Mouse (Mus musculus): ENCODE results near the gene Cd248.

The Cd248 gene

DNA sequence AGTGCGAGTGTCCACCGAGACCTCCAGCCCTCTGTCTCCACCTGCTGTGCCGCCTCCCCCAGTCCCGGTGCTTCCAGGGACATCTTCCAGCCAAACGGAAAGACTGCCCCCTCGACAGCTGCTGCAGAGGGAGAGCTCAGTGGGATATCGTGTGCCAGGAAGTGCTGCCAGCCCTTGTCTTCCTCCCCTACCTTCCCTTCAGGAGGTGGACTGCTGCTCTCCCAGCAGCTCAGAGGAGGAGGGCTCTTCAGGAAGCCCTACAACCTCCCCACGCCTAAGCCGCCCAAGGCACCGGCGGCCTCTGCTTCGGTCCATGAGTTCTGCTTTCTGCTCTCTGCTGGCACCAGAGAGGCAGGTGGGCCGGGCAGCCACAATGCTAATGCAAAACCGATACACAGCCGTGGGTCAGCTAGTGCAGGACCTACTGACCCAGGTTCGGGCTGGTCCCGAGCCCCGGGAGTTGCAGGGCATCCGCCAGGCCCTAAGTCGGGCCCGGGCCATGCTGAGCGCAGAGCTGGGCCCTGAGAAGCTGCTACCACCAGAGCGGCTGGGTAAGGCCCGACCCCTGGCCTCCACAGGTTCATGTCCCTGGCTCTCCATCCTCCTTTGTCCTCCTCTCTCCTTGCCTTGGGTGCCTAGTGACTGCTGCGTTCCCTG is 15.6 kb upstream of the Cd248 start:
- no peak for DNase-seq

DNA sequence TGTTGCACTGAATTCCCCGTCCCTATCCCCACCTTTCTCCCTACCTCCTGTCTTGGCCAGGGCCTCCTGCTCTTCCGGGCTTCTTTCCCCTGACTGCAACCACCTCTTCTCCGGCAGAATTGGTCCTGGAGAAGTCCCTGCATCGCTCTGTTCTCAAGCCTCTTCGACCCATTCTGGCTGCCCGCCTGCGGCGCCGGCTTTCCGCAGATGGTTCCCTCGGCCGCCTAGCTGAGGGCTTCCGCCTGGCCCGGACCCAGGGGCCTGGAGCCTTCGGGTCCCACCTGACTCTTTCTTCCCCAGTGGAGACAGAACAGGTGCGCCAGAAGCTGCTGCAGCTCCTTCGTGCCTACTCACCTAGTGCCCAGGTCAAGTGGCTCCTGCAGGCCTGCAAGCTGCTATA is 15.0 kb upstream of the Cd248 start:
- no peak for DNase-seq

DNA sequence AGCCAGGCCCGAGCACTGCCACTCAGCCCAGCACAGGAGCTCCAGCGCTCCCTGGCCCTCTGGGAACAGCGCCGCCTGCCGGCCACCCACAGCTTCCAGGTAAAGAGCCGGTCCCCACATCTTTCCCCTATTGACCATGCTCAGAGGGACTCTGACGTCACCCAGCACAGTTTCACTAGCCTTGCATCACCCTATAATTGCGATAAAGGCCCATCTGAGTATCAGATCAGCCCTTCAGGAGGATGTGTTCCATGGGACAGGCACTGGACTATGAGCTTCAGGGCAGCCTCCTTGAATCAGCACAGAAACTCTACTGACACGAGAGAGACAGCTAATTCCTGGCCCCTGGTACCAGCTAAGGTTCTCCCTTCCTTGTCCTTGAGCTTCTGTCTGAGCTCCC is 14.0 kb upstream of the Cd248 start:
- DNase-seq = peak; percentile 59

DNA sequence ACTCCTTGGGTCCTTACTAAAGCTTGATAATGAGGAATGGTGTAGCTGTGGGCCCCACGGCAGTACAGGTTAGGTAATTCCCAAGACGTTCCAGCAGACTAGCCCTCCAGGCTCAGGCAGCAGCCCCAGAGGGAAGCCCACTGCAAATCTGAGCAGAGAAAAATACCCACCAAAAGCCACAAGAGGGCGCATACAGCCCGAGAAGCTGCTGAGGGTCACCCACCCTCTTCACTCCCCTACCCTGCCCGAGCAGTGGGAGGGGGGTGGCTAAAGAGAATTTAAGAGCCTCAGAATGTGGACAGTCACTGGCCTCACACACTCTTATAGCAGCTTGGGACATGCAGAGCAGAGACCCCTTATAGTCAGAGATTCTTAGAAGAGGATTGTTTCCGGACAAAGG is 11.6 kb upstream of the Cd248 start:
- DNase-seq = no peak

DNA sequence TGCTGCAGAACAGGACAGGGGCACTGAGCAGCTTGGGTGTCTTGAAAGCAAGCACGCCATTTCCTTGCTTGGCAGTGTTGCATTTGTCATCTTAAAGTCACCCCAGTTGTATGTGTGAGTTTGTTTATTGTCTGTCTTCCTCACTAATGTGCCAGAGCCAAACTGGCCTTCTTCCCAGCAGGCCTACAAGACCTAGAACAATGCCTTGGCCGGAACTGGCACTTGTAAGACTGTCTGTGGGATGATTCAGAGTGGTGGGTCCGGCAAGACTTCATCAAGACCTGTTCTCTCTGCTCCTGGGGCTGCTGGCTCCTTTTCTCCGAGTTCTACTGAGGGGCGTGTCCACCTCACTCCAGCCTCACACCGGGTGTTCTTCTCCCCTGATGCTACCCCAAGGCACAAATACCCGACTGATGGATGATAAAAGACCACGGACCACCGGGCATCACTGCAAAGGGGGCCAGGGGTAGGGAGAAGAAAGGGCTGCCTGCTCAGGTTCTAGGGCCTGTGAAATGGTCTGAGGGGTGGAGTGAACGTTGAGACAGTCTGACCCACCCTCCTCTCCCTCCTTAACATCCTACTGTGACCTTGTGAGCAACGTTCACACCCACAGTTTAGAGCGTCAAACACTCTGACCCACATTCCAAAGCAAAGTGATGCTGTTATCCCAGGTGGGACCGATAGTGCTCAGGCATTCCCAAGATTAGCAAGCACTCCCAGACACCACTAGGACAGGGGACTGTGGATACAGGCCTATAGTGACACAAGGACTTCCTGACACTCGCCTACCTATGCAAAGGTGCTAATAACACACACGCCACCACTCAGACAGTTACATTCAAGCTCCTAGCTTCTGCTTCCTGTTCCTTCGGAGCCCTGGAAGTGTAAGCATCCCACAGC is 9.8 kb upstream of the Cd248 start:
- no peak for DNase-seq

DNA sequence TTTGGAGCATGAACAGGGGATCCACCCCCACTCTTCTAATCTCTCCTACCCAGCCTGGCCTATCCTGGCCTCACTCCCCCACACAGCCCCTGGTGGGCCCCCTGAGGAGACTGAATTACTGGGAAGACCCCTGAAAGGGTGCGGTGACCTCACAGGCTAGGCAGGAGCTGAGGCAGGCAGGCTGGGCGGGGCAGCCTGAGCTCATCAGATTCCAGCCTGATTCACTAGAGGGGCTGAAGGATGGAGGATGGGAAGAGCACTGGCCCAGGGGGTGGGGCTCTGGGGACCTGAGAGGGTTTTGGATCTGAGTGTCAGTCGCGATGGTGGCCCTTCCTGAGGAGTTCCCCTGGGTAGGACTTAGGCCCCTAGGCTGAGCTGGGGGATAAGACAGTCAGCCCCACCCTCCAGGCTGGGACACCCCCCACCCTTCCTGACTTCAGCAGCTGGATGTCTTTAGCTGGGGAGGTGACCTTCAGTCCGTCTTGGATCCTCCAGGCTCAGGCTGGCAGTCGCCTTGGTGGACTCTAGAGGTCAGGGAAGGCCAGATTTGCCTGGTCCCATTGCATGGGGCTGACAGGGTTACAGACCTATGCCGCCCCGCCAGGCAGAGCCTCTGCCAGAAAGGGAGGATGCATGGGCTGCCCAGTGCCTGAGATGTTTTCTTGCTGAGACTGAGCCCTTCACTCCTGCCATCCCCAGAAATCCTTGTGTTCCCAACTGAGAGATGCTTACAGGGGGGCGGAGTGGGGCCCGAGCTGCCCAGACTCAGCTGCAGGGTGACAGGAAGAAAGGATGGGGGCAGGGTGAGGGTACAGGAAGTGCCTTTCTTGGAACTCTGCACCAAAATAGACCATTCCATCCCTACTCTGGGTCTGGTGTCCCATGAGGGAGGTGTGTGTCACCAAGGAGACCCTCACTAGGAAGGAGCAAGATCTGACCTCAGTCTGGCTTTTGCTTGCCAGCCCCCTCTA is 8.8 kb upstream of the Cd248 start:
- no peak for DNase-seq

DNA sequence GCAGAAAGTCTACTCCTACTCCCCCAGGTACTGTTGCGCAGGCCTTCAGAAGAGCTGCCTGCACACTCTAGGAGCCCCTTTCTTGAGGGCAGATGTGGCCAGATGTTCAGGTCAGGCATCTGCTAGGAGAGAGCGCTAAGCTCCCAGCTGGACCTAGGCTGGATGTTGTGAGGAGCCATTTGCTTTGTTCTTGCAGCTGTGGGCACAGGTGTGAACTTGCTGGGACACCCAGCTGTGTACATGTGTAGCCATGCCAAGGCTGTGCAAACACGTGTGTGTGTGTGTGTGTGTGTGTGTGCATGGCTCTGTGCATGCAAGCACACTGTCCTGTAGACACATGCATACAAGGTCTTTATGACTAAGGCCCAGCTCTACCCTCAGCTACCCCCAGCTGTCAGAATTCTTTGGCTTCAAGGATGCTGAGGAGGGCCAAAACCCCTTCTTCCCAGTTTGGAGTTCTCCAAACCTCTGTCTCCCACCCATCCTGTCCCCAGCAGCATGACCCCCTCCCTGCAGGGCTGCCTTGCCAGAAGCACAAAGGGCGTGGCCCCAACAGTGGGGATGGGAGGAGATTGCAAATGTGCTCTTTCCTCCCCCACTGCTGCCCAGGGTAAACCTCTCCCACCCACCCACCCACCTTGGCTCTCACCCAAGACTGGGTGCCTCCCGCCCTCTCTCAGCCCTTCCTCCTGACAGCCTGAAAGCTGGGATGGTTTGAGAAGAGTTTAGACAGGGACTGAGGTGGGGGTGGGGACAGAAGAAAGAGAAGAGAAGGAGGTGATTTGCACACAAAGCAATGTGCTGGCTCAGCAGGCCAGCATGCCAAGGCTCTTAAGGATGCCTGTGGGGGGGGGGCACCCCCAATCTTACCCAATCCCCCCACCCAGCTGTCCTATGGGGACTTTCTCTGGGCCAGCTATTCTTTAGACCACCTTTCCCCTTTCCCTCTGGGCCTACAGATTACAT is 7.2 kb upstream of the Cd248 start:
- DNase-seq = no peak

DNA sequence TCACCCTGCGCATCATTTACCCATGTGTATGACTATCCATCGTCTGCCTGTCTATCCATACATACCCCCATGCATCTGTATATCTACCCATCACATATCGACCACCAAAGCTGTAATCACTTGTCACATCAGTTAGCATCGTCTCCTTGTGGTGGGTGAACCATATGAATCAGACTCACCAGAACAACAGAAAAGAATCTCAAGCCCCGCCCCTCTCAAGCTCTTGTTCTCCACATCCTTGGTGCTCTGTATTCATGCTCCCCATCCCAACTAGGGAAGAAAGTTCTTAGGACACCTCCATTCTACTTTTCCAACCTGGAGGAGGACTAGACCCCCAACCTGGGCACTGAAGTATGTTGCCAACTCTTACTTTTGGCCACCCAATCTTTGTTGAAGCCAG is 5.8 kb upstream of the Cd248 start:
- no peak for DNase-seq

DNA sequence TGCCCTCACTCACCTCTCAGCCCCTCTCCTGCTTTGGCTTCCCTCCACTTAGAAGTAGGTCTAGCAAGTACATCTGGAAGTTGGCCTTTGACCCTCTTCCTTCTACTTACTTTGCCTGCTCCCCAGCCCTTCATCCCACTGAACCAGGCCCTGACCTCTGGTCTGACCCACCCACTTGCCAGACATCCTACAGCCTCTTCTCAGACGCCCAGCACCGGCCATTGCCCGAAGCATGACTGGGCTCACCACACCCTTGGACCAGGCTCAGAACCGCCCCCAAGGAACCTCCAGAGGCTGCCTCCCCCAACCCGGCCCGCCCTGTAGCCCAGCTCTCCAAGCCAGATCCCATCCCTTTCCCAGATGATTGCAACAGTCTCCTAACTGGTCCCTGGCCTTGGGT is 5.4 kb upstream of the Cd248 start:
- DNase-seq = no peak

DNA sequence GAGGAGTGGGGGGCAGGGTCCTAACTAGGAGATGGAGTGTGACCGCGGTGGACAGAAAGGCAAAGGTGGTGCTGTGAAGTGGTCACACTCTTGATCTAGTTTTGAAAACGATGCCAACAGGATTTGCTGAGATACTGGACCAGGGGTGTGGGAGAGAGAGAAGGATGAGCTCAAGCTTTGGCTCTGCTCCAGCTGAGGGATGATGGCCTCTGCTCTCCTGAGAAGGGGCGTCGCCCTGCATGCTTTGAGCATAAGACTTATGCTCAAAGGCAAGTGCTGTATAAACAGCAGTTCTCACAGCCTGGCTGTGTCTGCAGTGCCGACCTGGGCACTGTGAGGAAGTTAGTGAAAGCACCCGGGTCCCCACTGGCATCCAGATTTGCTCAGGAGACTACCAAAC is 2.8 kb upstream of the Cd248 start:
- DNase-seq = no peak

DNA sequence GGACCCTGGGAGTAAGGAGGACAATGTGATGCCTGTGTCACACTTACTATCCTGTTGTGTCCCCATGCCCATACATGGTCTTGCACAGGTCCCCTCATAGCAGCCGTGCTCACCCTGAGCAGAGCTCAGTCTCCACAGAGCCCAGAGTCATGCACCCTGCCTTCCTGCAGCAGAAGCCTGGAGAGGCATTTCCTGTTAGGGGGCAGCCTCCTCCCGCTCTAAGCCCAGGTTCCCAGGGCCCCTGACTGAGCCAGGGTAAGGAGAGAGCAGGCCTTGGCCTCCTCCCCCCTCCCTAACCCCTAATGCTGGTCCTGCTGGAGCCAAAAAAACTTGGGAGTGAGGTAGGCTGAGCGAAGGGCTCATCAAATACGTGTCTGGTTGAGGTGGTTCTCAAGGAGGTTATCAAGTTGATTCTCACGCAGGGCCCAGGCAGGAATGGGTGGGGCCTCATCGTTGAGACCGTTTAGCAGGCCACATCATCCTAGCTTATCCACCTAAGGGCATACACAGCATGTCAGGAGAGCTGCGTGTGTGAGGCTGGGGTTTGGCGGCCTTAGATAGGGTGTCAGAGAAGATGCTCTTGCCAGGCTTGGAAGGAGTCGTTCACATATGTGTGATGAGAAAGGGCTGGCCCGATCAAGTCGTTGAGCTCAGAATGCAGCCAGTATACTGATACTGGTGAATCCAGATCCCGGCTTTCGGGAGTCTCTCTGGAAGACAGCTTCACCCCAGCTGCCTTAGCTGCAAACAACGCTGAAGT is 658 bp upstream of the Cd248 start:
- DNase-seq = no peak

DNA sequence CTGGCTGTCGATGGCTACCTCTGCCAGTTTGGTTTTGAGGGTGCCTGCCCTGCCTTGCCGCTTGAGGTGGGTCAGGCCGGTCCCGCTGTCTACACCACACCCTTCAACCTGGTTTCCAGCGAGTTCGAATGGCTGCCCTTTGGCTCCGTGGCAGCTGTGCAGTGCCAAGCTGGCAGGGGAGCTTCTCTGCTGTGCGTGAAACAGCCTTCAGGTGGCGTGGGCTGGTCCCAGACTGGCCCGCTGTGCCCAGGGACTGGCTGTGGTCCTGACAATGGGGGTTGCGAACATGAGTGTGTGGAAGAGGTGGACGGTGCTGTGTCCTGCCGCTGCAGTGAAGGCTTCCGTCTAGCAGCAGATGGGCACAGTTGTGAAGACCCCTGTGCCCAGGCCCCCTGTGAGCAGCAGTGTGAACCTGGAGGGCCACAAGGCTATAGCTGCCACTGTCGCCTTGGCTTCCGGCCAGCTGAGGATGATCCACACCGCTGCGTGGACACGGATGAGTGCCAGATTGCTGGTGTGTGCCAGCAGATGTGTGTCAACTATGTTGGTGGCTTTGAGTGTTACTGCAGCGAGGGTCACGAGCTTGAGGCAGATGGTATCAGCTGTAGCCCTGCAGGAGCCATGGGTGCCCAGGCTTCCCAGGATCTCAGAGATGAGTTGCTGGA is 824 bp downstream of the Cd248 start:
- no peak for DNase-seq

DNA sequence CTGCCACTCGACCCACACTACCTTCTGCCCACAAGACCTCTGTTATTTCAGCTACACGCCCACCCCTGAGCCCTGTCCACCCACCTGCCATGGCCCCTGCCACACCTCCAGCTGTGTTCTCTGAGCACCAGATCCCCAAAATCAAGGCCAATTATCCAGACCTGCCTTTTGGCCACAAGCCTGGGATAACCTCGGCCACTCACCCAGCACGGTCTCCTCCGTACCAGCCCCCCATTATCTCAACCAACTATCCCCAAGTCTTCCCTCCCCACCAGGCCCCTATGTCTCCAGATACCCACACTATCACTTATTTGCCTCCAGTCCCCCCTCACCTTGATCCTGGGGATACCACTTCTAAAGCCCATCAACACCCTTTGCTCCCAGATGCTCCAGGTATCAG is 1.6 kb downstream of the Cd248 start:
- DNase-seq = no peak

DNA sequence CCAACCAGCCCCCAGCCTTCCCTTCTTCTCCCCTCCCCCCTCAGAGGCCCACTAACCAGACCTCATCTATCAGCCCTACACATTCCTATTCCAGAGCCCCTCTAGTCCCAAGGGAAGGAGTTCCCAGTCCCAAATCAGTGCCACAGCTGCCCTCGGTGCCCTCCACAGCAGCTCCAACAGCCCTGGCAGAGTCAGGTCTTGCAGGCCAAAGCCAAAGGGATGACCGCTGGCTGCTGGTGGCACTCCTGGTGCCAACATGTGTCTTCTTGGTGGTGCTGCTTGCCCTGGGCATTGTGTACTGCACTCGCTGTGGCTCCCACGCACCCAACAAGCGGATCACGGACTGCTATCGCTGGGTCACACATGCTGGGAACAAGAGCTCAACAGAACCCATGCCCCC is 2.1 kb downstream of the Cd248 start:
- no peak for DNase-seq

DNA sequence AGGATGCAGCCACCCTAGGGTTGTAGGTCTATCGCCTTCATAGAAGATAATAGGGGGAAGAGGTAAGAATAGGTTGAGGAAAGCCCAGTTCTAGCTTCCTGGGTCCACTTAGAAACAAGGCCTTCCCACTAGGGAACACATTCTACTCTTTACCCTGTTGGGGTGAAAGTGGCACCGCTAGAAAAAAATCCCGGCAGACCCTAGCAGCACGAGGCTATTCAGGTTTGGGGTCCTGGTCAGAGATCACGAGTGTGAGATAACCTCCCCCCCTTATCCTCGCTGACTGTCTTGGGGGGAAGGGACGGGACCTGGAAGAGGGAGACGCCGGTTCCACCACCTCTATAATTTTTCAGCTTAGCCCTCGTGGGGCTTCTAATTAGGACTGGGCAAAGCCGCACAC is 3.2 kb downstream of the Cd248 start:
- DNase-seq = no peak

DNA sequence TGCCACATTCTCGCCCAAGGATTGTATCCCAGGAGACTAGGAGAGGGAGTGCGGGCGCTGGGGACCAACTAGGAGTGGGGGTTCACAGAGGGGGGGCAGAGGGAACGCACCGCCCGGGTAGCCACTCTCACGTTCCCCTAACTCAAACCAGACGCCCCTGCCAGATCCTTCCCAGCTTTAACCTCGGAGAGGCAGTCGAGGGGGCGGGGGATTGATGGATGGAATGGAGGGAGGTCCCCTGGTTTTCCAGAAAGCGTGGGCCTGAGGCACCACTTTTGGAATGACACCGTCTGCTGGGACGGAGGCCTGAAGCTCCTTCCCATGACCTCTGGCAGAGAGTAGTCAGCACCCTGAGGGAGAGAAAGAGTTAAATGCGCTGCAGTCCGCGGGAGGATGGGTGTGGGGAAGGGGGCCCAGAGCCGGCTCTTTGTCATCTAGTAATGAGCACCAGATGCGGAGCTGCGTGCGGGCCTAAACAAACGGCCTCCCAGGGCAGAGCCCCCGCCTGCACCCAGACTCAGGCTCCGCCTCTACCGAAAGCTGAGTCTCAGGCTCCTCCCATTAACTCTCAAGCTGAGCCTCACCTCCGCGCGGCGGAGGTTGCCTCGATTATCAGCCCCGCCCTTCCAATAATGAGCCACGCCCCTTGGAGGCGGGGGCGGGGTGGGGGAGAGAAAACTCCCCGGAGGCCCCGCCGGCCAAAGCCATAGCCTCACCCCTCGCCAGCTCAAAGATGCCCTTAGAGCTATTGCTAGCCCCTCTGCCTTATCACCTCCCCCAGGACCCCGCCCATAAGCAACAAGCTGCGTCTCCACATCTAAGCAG is 3.9 kb downstream of the Cd248 start:
- no peak for DNase-seq

DNA sequence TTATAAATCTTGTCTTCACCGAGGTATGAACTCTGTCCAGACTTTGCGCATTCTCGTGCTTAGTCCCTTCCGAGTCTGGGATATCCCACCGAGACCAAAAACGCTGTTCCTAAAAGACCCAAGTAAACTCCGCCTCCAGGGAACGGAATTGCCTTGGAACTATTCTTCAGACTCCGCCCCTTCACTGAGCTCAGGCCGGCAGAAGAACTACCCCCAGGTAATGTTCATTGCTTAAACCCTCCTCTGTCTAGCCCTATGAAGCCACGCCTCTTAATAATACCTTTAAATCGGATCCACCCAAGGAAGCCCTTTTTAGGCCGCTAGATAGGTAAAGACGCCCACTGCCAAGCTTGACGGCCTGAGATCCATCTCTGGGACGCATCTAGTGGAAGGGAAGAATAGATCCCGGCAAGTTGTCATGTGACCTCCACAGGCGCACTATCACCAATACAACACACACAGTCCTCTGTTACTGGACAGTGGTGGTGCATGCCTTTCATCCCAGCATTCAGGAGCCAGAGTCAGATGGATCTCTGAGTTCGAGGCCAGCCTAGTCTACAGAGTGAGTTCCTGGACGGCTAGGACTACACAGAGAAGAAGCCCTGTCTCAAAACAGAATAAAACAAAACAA is 4.6 kb downstream of the Cd248 start:
- DNase-seq = no peak

DNA sequence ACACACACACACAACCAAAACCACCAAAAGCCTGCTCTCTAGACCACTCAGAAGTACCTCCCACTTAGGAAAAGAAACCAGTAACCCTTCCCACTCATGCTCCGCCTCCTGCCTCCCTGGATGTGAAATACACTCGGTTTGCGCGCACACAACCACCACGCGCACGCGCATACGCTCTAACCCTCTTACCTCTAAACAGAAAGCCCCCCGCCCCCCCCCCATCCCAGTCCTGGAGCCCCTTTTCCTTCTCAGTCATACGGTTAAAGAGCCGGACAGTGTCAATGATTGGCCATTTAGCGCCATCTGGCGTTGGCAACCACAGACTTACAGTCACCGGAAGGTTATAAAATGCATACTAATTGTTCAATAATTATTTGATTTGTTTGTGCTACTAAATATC is 5.2 kb downstream of the Cd248 start:
- DNase-seq = peak; percentile 64

DNA sequence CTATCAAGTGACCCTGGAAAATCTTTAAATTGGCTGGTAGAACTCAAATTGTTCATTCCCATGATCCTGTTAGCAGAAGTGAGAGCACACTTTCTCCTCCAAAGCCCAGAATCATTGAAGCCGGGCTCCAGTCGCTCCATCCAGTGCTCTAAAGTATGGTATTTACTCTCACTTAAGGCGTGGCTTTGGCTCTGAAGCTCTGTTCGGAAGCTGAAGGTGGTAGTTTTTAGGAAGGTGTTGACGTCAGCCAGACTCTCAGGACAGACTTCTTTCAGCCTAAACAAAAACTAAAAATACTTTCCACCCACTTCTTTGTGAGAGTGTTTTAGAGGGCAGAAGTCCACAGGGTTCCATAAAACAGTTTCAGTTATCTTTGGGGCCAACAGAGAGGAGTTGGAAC is 5.6 kb downstream of the Cd248 start:
- DNase-seq = no peak
